ENCODE assay signal across 8 mouse cellular contexts in the genomic region with DNA sequence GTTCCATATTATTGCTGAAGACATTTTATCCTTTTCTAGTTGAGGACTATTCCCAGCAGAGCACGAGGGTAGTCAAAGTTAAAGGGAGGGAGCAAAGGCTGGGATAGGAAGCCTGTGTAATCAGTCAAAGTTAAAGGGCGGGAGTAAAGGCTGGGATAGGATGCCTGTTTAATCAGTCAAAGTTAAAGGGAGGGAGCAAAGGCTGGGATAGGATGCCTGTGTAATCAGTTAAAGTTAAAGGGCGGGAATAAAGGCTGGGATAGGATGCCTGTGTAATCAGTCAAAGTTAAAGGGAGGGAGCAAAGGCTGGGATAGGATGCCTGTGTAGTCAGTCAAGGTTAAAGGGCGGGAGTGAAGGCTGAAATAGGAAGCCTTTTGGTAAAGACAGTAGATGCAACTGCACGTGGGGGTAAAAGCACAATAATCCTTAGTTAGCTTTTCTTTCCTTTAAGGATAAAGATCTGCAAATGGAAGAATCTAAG. TPM values are rescaled to one million over a fixed set of nuclear protein-coding genes. Genes with fewer than 3 reads are reported as not detected.
DNase-seq lines count a peak whose midpoint lies in the region; ATAC-seq lines count a peak whose summit lies in the region.

No protein-coding gene starts in this region.

- H3K4me1 ChIP-seq in limb, embryonic 11.5 days (ENCODE audit: control insufficient read depth, insufficient read depth, low read length), result no peaks in the 10 kb centered on the region
- peaks cover under 1% of the 10 kb centered on the region; the same call in 1 of the 2 replicates for H3K4me1 ChIP-seq in limb, embryonic 10.5 days
- H3K4me1 ChIP-seq in intestine, embryonic 15.5 days (replicated peaks), result no peaks in the 10 kb centered on the region

- no peak overlapping the region for H3K27ac ChIP-seq in limb, embryonic 11.5 days (replicated peaks; ENCODE audit: low read depth, low read length)
- no peak overlapping the region for H3K27ac ChIP-seq in limb, embryonic 10.5 days
- H3K27ac ChIP-seq in intestine, embryonic 15.5 days, result no peak overlapping the region

- DNase-seq in limb, embryonic 11.5 days (ENCODE audit: low spot score), result peak; percentile 74
- DNase-seq in limb, embryonic 10.5 days (ENCODE audit: low spot score), result no peak
- DNase-seq in embryo, embryonic 9.5 days (ENCODE audit: extremely low spot score), result peak; percentile 85
- DNase-seq in gastrocnemius, postnatal 36 days, result peak; percentile 20 to 24
- peak; percentile 77 to 88 for DNase-seq in left cerebral cortex, adult 9 months (ENCODE audit: low spot score in 2 of 2)
- peak; percentile 62 for DNase-seq in right cerebral cortex, postnatal 25 days

- peak; percentile 73 for ATAC-seq in limb, embryonic 11.5 days (ENCODE audit: insufficient number of reproducible peaks, low FRiP score, low TSS enrichment, low read depth)
- peak; percentile 95 for ATAC-seq in intestine, embryonic 15.5 days
- peak; percentile 98 for ATAC-seq in megakaryocyte progenitor cell, adult 5-6 weeks (replicated peaks; ENCODE audit: poor library complexity)

- no peak overlapping the region for H3K9ac ChIP-seq in limb, embryonic 11.5 days (ENCODE audit: low read length)
- H3K9ac ChIP-seq in intestine, embryonic 15.5 days, result no peak overlapping the region

- no peak overlapping the region for H3K4me2 ChIP-seq in limb, embryonic 11.5 days (ENCODE audit: low read depth, severe bottlenecking)
- no peak overlapping the region for H3K4me2 ChIP-seq in intestine, embryonic 15.5 days (replicated peaks)

- H3K4me3 ChIP-seq in limb, embryonic 11.5 days (ENCODE audit: low read depth, low read length), result no peak overlapping the region
- H3K4me3 ChIP-seq in limb, embryonic 10.5 days, result no peak overlapping the region
- H3K4me3 ChIP-seq in intestine, embryonic 15.5 days (replicated peaks), result no peak overlapping the region

- H3K9me3 ChIP-seq in limb, embryonic 11.5 days (ENCODE audit: control insufficient read depth, low read length), result no peaks in the 10 kb centered on the region
- H3K9me3 ChIP-seq in limb, embryonic 10.5 days (replicated peaks), result no peaks in the 10 kb centered on the region
- H3K9me3 ChIP-seq in intestine, embryonic 15.5 days, result no peaks in the 10 kb centered on the region

- intact Hi-C loops in gastrocnemius, postnatal 36 days (cut with DNase I), result no loop called here

- H3K27me3 ChIP-seq in limb, embryonic 11.5 days (ENCODE audit: control insufficient read depth, insufficient read depth, low read length), result no peaks in the 10 kb centered on the region
- no peaks in the 10 kb centered on the region for H3K27me3 ChIP-seq in limb, embryonic 10.5 days (ENCODE audit: low read depth, poor library complexity, severe bottlenecking)
- no peaks in the 10 kb centered on the region for H3K27me3 ChIP-seq in intestine, embryonic 15.5 days (replicated peaks)

- WGBS in limb, embryonic 11.5 days, result 15% methylated on average over 5 of the region's 5 CpGs
- 16% methylated on average over 5 of the region's 5 CpGs for WGBS in limb, embryonic 10.5 days
- WGBS in intestine, embryonic 15.5 days, result 12% methylated on average over 5 of the region's 5 CpGs

- H3K36me3 ChIP-seq in limb, embryonic 11.5 days (ENCODE audit: control insufficient read depth, insufficient read depth, low read length), result no peaks in the 10 kb centered on the region
- H3K36me3 ChIP-seq in limb, embryonic 10.5 days, result no peaks in the 10 kb centered on the region
- H3K36me3 ChIP-seq in intestine, embryonic 15.5 days, result no peaks in the 10 kb centered on the region

RNA-seq across cellular contexts. Expression of a gene that starts 5.9 kb away (rescaled TPM):
- polyA plus RNA-seq in limb, embryonic 11.5 days (2014; fragmentation: Nextera tagmentation; extraction: Ambion mirVana), result 13.9 and 14.3 TPM in 2 replicates
- polyA plus RNA-seq in limb, embryonic 10.5 days (2016; fragmentation: Nextera tagmentation; extraction: Ambion mirVana), result 22.5 and 24.5 TPM in 2 replicates
- 1 to 10 TPM; 4.4 to 5.5 TPM for total RNA-seq in gastrocnemius, postnatal 36 days (2021)
- polyA plus RNA-seq in intestine, embryonic 15.5 days (2015; fragmentation: Nextera tagmentation; extraction: Ambion mirVana), result 12.7 and 13.2 TPM in 2 replicates
- total RNA-seq in megakaryocyte progenitor cell, adult 5-6 weeks (2015), result 22.6 and 33.1 TPM in 2 replicates
- total RNA-seq in megakaryocyte progenitor cell, adult 5-6 weeks (2017), result 22.9 and 25.8 TPM in 2 replicates

RNA-seq across cellular contexts. Expression of a gene that starts 16.7 kb away (rescaled TPM):
- polyA plus RNA-seq in limb, embryonic 11.5 days (2014; fragmentation: Nextera tagmentation; extraction: Ambion mirVana), result 5.1 and 6.1 TPM in 2 replicates
- polyA plus RNA-seq in limb, embryonic 10.5 days (2016; fragmentation: Nextera tagmentation; extraction: Ambion mirVana), result 4.3 and 4.9 TPM in 2 replicates
- 1 to 10 TPM; 7.9 to 8.2 TPM for total RNA-seq in gastrocnemius, postnatal 36 days (2021)
- 6.6 TPM in 2 replicates for polyA plus RNA-seq in intestine, embryonic 15.5 days (2015; fragmentation: Nextera tagmentation; extraction: Ambion mirVana)
- 4.2 and 4.8 TPM in 2 replicates for total RNA-seq in megakaryocyte progenitor cell, adult 5-6 weeks (2015)
- 1.7 and 3.1 TPM in 2 replicates for total RNA-seq in megakaryocyte progenitor cell, adult 5-6 weeks (2017)
